Mouse (Mus musculus): Measurements from ENCODE around the gene Eef1e1. TPM values are rescaled to one million over a fixed set of nuclear protein-coding genes. Genes with fewer than 3 reads are reported as not detected.
"Not testable (repeated sequence)": the region's sequence is repeated elsewhere in the genome, so short reads cannot be mapped to it uniquely, and the experiment has no call there.

Gene Eef1e1
- total RNA-seq (2021), result 10 to 100 TPM; 65.3 to 72.2 TPM

DNA sequence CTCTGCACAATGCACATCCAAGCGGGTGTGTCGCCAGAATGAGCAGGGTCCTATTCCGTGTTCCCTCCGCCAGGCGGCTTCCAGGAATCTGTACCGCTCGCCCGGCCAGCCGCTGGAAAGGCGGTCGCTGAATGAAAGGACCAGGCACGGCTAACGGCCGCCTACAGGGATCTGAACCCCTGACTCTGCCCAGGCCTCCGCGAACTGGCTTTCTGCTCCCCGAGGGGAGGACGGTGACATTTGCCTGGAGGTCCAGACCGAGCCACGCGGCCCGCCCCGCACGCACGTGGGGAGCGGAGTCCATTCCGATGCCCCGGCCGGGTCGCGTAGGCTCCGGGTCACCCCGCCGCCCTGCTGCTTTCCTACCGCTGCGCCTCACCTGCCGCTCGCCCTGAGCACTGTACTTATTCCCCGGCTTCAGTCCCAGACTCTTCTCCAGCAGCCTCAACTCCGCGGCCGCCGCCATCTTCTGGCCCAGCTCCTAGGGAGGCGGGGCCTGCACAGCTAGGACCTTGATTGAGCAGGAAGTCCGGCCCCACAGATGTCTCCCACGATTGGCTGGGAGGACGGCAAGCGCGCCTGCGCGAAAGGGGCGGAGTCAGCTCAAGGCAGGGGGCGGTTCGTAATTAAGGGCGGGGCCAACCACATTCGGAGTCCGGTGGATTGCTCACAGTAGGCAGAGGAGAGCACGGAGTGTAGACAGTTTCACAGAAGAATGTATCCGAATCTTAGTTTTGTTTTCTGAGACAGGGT lies at the start of gene Eef1e1:
Gene Eef1e1 (minus strand): TSS at position 531 of the 753 bp plus-strand sequence.
- DNase-seq, result peak; percentile 95
- intact Hi-C loops (cut with DNase I), result no loop called here

DNA sequence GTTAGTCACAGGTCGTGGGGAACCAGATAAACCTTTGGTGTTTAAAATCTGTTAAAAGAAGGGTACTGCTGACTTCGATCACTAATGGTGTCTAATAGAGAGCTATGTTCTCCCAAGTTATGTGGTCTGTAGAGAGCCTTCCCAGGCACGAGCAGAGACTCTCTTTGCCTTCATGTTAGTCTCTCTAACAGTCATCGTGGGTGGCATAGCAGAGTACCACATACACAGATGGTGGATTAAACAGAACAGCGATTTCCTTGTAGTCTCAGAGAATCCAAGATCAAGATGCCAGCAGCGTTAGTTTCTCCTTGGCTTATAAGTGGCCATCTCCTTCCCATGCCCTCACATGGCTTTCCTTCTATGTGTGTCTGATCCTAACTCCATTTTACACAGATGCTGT lies 32.0 kb upstream of the Eef1e1 start:
- intact Hi-C loops (cut with DNase I), result loop anchor here (10.0 kb wide), 1 partner anchor 324 kb away; no protein-coding TSS in a partner anchor
- no peak for DNase-seq

DNA sequence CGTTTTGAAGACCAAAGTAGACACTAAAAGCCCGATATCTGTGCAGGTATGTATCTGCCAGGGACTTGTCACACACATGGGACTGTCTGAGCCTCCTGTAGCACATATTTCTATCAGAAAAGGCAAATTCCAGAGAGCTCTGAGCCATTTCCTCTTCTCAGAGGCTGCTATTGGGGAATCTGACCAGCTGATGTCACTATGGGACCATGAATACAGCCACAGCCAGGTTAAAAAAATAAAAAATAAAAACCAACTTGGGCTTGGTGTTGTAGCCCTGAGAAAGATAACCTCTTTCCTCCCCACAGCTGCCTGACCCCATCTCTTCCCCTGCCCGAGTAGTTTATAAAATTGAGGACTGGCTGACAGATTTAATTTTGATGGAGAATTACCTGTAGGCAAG lies 31.2 kb upstream of the Eef1e1 start:
- intact Hi-C loops (cut with DNase I), result loop anchor here (10.0 kb wide), 1 partner anchor 325 kb away; no protein-coding TSS in a partner anchor
- peak; percentile 13 for DNase-seq

DNA sequence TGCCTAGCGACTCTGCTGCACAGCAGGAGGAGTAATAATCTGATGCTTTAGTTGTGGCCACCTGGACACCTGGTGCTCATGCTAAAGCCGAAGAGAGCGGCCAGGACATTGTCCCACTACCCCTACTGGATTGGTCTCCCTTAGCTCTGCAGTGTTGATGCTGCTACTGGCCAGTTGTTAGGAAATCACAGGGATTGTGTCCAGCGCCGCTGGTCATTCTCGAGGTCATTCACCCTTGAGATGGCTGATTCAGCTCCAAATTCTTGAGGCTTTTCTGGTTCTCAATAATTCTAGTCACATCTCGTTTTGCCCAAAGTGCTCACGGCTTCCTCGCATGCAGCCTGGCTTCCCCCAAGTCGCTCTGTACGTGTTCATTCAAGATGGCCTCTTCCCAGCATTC lies 29.9 kb upstream of the Eef1e1 start:
- intact Hi-C loops (cut with DNase I), result no loop called here
- DNase-seq, result no peak

GRCm38 (mm10) chr13:38672336-38672735 lies 13.5 kb upstream of the Eef1e1 start:
- peak; percentile 52 for DNase-seq
- intact Hi-C loops (cut with DNase I), result no loop called here

- intact Hi-C loops (cut with DNase I), result not testable (repeated sequence)
- peak; percentile 46 for DNase-seq
These were observed 12.6 kb upstream of the Eef1e1 start for GRCm38 (mm10) chr13:38671451-38671850.

DNA sequence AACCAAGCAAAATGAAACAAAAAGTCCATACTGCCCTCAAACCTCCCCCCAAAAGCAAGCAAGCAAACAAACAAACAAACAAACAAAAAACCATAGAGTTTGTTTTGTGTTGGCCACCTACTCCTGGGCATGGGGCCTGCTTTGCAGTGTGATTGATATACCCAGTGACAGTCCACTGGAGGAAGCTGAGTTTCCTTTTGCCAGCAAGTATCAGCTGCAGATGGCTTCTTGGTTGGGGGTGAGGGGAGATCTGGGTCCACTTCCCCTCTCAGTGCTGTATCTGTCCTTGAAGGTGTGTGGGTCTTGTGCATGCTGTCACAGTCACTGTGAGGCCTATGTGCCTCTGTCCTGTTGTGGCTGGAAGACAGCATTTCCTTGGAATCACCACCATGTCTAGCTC lies 11.2 kb upstream of the Eef1e1 start:
- intact Hi-C loops (cut with DNase I), result no loop called here
- DNase-seq, result peak; percentile 75

DNA sequence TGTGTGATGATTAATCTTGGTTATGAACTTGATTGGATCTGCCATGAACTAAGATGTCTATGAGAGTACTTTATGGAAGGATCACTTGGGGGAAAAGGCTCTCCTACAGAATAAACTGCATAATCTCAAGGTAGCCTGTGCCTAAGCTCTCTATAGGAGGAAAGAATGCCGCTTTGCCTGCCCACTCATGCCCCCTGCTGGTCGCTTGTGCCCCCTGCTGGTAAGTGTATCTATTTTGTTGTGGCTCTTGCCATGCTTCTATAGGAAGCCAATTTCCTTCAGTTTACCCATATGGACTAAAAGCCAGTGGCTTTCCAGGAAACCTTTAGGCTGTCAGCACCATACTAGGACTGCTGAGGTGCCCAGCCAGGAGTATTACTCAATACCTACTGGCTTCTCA lies 9.7 kb upstream of the Eef1e1 start:
- DNase-seq, result peak; percentile 18
- intact Hi-C loops (cut with DNase I), result no loop called here

GRCm38 (mm10) chr13:38664753-38665152 lies 5.9 kb upstream of the Eef1e1 start:
- intact Hi-C loops (cut with DNase I), result no loop called here
- DNase-seq, result no peak

DNA sequence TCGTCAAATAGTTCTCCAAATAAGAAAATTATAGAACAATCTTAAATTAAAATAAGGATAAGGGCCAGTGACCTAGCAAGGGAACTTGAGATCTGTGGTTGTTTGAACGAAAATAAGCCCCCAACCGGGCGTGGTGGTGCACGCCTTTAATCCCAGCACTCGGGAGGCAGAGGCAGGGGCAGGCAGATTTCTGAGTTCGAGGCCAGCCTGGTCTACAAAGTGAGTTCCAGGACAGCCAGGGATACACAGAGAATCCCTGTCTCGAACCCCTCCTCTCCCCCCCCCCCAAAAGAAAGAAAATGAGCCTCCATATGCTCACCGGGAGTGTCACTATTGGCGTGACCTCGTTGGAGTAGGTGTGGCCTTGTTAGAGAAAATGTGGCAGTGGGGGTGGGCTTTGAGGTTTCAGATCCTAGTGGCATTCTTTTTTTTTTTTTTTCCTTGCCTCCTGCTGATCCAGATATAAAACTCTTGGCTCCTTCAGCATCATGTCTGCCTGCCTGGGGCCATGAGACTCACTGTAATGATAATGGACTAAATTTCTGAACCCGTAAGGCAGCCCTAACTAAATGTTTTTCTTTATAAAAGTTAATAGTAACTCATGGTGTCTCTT lies 772 bp upstream of the Eef1e1 start:
- intact Hi-C loops (cut with DNase I), result no loop called here
- no peak for DNase-seq

DNA sequence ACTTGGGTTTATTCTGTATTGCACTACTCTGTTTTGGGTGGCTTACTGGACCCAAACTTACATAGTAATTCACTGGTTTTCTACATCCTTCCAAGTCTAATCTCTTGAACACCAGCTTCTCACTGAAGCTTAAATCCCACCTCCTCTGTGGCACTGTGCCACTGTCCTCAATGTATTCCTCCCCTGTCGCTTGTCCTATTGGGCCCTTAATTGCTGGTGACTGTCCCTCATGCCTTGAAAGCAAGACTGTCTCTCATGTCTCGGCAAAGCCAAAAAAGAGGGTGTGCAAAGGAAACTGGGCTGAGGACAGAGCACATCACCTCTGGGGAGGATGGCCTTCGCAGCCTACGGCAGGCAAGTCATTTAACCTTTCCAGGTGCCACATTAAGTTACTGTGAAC lies 993 bp downstream of the Eef1e1 start:
- peak; percentile 15 for DNase-seq
- intact Hi-C loops (cut with DNase I), result no loop called here

GRCm38 (mm10) chr13:38650292-38650691 lies 8.6 kb downstream of the Eef1e1 start:
- intact Hi-C loops (cut with DNase I), result no loop called here
- DNase-seq, result no peak

GRCm38 (mm10) chr13:38649069-38649468 lies 9.8 kb downstream of the Eef1e1 start:
- intact Hi-C loops (cut with DNase I), result no loop called here
- no peak for DNase-seq

- no peak for DNase-seq
- intact Hi-C loops (cut with DNase I), result no loop called here
These were observed 17.4 kb downstream of the Eef1e1 start for GRCm38 (mm10) chr13:38641414-38641813.

DNA sequence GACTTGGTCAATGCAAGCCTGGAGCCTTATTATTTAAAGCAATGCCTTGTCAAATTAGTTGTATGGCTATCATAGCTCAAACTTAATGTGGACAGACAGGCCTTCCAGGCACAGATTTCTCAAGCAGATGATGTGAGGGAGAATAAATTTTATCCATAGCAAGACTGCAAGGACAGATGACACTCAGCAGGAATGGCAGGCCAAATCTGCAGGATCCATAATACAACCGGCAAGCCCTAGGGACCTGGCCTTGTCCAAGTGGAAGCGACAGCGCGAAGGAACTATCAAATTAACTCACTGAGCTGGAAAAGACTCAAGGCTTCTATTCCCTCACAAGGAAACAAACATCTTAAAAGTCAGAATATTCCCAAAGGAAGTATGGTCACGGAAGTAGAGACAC lies 17.9 kb downstream of the Eef1e1 start:
- DNase-seq, result peak; percentile 34

GRCm38 (mm10) chr13:38638694-38639093 lies 20.2 kb downstream of the Eef1e1 start:
- DNase-seq, result no peak
- intact Hi-C loops (cut with DNase I), result no loop called here

More for the DNA sequence above, 17.9 kb downstream of the Eef1e1 start:
- intact Hi-C loops (cut with DNase I), result no loop called here

DNA sequence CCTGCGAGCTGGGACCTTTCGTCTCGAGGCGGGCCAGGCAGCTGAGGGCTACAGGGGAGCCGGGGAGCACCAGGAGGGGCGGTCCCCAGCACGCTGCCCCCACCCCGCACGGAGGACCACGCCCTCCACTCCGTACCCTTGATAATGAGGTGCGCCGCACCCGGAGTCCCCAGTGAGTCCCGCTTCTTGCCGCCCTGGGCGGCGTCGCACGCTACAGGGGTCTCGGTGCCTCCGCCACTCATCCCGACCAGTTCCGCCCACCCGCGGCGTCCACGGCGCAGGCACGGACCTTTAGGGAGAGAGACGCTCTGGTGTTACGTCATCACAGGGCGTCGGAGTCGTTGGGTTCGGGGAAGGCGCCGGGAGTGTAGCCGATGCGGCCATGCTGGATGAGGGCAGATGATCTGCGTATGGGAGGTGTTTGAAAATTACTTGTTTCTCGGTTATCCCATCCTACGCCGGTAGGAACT lies 24.0 kb downstream of the Eef1e1 start, which contains the start of gene Bloc1s5:
Gene Bloc1s5 (minus strand): TSS at position 310 of the 470 bp plus-strand sequence.
- peak; percentile 98 for DNase-seq
- intact Hi-C loops (cut with DNase I), result no loop called here

DNA sequence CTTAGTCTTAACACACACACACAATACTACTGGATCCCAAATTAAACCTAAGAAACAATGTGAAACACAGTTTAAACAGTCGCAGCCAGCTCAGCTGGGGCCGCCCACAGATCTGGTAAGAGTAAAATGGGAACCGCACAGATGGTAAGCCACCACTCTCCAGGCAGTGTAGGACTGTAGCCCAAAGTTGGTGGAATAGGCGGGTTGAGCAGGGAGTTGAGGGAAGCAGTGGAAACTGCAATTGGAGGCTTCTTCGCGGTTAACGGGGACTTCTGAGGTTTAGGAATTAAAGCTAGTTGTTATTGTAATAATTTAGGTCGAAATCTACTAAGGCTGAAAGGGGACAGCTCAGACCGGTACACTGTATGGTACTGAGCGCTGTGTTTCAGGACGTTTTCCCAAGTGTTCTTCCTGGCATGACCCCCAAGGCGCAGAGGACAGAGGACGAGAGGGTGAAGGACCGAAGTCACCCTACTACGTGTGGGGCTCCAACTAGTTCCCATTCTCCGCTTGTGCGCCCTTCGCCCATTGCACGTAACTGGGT lies 24.5 kb downstream of the Eef1e1 start:
- intact Hi-C loops (cut with DNase I), result no loop called here
- DNase-seq, result peak; percentile 20

- no peak for DNase-seq
- intact Hi-C loops (cut with DNase I), result no loop called here
These were observed 25.4 kb downstream of the Eef1e1 start for GRCm38 (mm10) chr13:38633287-38634000.

- DNase-seq, result no peak
- intact Hi-C loops (cut with DNase I), result no loop called here
These were observed 26.3 kb downstream of the Eef1e1 start for GRCm38 (mm10) chr13:38632556-38632955.

GRCm38 (mm10) chr13:38626229-38626525 lies 32.7 kb downstream of the Eef1e1 start:
- intact Hi-C loops (cut with DNase I), result loop anchor here (10.0 kb wide), 1 partner anchor 561 kb away; no protein-coding TSS in a partner anchor

More at GRCm38 (mm10) chr13:38626229-38626525, 32.7 kb downstream of the Eef1e1 start:
- DNase-seq, result no peak
